Mouse (Mus musculus) hindbrain, embryonic 15.5 days (tissue): ENCODE results near the gene Zfp213. TPM values are rescaled to one million over a fixed set of nuclear protein-coding genes. Genes with fewer than 3 reads are reported as not detected.
A peak's percentile ranks its signal among the peaks of the same experiment; 100 is the strongest.
"Not testable (repeated sequence)": the region's sequence is repeated elsewhere in the genome, so short reads cannot be mapped to it uniquely, and the experiment has no call there.

ENCODE experiments used
- ATAC-seq: fragments of 200-750 bp; cut with Nextera tagmentation; 2 replicates; pipeline ENCODE4 v1.8.0; 2017; ENCODE audit warnings: low read depth, moderate number of reproducible peaks, moderate TSS enrichment; ENCODE audit not compliant: low FRiP score
- H3K27ac ChIP-seq: fragments of 300-500 bp; sonication (generic); replicated peaks from 2 replicates; pipeline ENCODE4 v1.5.1; 2015; ENCODE audit warnings: mild to moderate bottlenecking, inconsistent platforms
- H3K27me3 ChIP-seq: fragments of 300-500 bp; sonication (generic); 2 replicates; pipeline ENCODE4 v1.6.1; 2015; ENCODE audit warnings: control low read depth, inconsistent platforms
- H3K36me3 ChIP-seq: fragments of 300-500 bp; sonication (generic); 2 replicates; pipeline ENCODE4 v1.6.1; 2015; ENCODE audit warnings: control low read depth, inconsistent platforms
- H3K4me1 ChIP-seq: fragments of 300-500 bp; sonication (generic); replicated peaks from 2 replicates; pipeline ENCODE4 v1.6.1; 2015; ENCODE audit warnings: control low read depth, inconsistent platforms
- H3K4me2 ChIP-seq: fragments of 300-500 bp; sonication (generic); 2 replicates; pipeline ENCODE4 v1.6.1; 2015; ENCODE audit warnings: moderate library complexity, mild to moderate bottlenecking, inconsistent platforms
- H3K4me3 ChIP-seq: fragments of 300-500 bp; sonication (generic); 2 replicates; pipeline ENCODE4 v1.5.1; 2015; ENCODE audit warnings: mild to moderate bottlenecking, inconsistent platforms
- H3K9ac ChIP-seq: fragments of 300-500 bp; sonication (generic); 2 replicates; pipeline ENCODE4 v1.6.1; 2015; ENCODE audit warnings: inconsistent platforms
- H3K9me3 ChIP-seq: fragments of 300-500 bp; sonication (generic); 2 replicates; pipeline ENCODE4 v1.6.1; 2016; ENCODE audit warnings: control low read depth, inconsistent platforms
- WGBS: fragments of 180-500 bp; shearing (Covaris S2); methylation state at CpG from one replicate; pipeline ENCODE4 v1.1.7; 2015; 5-methylcytosine and 5-hydroxymethylcytosine counted together
- polyA plus RNA-seq: library from polyadenylated mRNA; unstranded; fragments of >200 nt; fragmentation: Nextera tagmentation; extraction: Ambion mirVana; gene quantifications from 2 replicates; pipeline ENCODE4 v1.2.1, GENCODE M21; 2015

Zfp213 gene
- polyA plus RNA-seq, 1 experiment from 2014 or later: 19.8 TPM

DNA sequence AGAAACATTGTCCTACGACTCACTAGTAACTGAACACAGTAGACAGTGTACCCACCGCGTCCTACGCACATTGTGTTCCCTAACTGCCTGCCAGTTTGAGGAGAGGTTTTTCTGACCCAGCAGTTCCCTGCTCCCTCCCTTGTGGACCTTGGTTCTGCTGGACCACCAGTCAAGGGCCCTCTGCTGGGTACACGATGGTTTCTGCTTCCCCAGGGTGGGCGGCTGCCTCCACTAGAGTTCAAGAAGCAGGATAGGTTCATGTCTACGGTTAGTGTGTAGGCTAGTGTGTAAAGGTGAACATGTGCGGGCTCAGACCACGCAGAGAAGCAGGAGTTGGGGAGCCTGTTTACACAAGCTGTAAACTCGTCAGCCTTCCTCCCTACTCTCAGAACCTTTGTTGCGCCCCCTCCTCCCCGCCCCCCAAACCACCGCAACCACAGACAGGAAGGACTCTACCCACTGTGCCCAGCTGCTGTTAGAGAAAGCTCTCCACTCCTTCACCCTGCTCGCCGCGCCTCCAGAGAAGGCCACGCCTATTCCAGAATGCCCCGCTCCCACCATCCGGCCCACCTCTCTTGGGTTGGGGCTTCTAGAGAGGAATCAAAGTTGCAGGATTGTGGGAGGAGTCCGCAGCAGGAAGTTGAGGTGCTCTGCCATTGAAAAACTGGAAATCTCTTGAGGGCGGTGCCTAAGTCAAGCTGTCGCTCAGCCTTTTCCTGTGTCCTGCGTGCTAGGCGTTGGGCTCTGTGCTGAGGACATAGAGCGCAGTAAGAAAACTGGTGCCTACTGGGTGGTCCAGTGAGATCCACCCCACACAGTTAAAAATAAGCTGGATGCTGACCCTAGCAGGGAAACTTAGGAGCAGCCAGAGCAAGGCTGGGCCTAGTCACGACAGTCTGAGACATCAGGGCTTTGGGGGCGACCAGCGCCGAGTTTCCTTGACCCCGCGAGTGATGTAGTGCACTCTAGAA, 34.8 kb upstream of the Zfp213 start, which contains the start of gene Zfp13:
Gene Zfp13, minus strand, starts transcription at position 906 of the 971 bp plus-strand sequence.
- H3K27ac ChIP-seq: peak within 1 kb of the TSS; percentile 68
- 10% methylated on average over 31 of the region's 31 CpGs for WGBS
- peak; percentile 93 for ATAC-seq

DNA sequence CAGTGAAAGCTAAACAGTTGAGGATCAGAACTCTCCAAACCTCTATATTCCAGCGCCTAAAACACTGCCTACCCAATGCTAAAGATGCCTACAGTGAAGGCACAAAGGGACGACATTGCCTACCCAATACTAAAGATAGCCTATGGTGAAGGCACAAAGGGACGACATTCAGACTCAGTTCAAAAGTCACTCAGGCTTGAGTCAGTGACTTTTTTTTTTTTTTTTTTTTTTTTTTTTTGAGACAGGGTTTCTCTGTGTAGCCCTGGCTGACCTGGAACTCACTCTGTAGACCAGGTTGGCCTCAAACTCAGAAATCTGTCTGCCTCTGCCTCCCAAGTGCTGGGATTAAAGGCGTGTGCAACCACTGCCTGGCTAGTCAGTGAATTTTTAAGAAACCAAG, 31.1 kb upstream of the Zfp213 start:
- H3K27ac ChIP-seq, H3K4me2 ChIP-seq, H3K36me3 ChIP-seq, H3K9ac ChIP-seq, H3K9me3 ChIP-seq, ATAC-seq, H3K4me3 ChIP-seq, H3K27me3 ChIP-seq: not testable (repeated sequence)
- WGBS: 71% methylated on average over 4 of the region's 4 CpGs
- peaks cover 26% of the 10 kb centered on the region for H3K4me1 ChIP-seq

More for the DNA sequence above, 34.8 kb upstream of the Zfp213 start, which contains the start of gene Zfp13:
- no peaks in the 10 kb centered on the region for H3K9me3 ChIP-seq
- H3K36me3 ChIP-seq: no peaks in the 10 kb centered on the region
- H3K4me1 ChIP-seq: peaks cover 15% of the 10 kb centered on the region
- H3K4me2 ChIP-seq: peak within 1 kb of the TSS; percentile 74
- peak within 1 kb of the TSS; percentile 44 for H3K4me3 ChIP-seq
- no peaks in the 10 kb centered on the region for H3K27me3 ChIP-seq
- peak within 1 kb of the TSS; percentile 43 for H3K9ac ChIP-seq

DNA sequence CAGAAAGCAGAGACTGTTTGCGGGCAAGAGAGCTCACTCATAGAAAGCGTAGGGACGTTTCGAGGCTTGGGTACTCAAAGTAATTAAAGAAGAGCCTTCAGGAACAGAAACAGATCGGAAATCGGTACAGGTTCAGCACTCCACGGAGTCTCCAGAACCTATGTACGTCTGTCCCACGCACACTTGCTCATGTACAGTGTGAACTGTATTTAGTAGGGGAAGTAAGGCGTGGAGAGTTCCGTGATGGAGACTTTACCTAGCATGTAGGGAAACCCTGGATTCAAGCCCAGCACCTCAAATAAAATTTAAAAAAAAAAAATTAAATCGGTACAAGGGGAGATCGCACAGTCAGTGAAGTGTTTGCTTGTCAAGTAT, 28.9 kb upstream of the Zfp213 start:
- peaks cover 12% of the 10 kb centered on the region for H3K4me1 ChIP-seq
- peak; percentile 80 for ATAC-seq

DNA sequence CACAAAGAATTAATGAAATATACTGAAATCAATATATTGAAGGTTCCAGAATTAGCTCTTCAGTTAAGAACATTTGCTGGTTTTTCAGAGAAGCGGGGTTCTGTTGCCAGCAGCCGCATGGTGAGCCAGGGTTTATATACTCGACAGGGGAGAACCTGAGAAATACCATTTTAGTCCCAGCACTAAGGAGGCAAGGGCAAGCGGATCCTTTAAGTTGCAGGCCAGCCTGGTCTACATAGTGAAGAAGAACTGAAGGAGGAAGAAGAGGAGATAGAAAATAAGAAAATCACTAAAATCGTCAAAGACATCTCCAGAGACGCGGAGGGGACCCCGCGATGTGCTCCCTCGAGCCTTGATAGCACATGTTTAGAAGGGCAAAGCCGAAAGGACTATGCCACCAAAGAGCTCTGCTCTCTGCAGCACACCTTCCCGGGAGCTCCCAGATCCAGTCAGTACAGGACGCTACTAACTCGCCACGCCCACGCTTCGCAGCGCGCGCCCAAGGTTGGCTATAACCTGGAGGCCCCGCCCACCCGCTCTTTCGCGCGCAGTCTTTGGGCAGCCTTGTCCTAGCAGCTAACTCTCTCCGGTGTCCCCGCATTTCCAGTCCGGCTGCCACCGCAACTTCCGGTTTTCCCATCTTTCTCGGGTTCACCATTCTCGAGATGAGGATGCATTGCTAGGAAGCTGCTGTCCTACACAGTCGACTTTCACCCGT, 28.3 kb upstream of the Zfp213 start:
- WGBS: 7% methylated on average over 34 of the region's 34 CpGs
- H3K27me3 ChIP-seq: no peaks in the 10 kb centered on the region
- peak overlapping the region; percentile 57 for H3K9ac ChIP-seq
- H3K4me3 ChIP-seq: peak overlapping the region; percentile 51
- H3K4me1 ChIP-seq: peaks cover 12% of the 10 kb centered on the region
- peak overlapping the region; percentile 86 for H3K4me2 ChIP-seq
- no peaks in the 10 kb centered on the region for H3K9me3 ChIP-seq
- peak; percentile 99 for ATAC-seq
- no peaks in the 10 kb centered on the region for H3K36me3 ChIP-seq
- H3K27ac ChIP-seq: peak overlapping the region; percentile 85

More for the DNA sequence above, 28.9 kb upstream of the Zfp213 start:
- WGBS: 13% methylated on average over 13 of the region's 13 CpGs
- H3K27ac ChIP-seq: peak overlapping the region; percentile 85
- peak overlapping the region; percentile 51 for H3K4me3 ChIP-seq
- H3K27me3 ChIP-seq: no peaks in the 10 kb centered on the region
- no peaks in the 10 kb centered on the region for H3K36me3 ChIP-seq
- no peaks in the 10 kb centered on the region for H3K9me3 ChIP-seq
- H3K4me2 ChIP-seq: peak overlapping the region; percentile 86
- H3K9ac ChIP-seq: peak overlapping the region; percentile 57

DNA sequence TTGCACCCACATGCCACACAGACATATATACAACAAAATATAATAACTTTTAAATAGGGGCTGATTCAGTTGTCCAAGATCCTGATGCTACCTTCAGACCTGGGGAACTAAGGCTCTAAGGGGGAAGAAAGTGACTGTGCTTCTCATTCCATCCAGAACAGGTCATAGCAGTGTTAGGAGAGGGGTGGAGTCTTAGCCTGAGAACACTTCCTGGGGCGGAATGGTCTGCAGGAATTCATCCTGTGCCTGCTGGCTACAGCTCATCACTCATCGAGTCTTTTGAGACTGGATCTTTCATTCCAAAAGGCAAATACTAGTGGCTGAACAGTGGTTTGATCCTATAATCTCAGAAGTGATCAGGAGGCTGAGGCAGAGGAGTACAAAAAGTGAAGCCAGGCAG, 23.2 kb upstream of the Zfp213 start:
- 61% methylated on average over 2 of the region's 2 CpGs for WGBS
- H3K9ac ChIP-seq: no peak overlapping the region

DNA sequence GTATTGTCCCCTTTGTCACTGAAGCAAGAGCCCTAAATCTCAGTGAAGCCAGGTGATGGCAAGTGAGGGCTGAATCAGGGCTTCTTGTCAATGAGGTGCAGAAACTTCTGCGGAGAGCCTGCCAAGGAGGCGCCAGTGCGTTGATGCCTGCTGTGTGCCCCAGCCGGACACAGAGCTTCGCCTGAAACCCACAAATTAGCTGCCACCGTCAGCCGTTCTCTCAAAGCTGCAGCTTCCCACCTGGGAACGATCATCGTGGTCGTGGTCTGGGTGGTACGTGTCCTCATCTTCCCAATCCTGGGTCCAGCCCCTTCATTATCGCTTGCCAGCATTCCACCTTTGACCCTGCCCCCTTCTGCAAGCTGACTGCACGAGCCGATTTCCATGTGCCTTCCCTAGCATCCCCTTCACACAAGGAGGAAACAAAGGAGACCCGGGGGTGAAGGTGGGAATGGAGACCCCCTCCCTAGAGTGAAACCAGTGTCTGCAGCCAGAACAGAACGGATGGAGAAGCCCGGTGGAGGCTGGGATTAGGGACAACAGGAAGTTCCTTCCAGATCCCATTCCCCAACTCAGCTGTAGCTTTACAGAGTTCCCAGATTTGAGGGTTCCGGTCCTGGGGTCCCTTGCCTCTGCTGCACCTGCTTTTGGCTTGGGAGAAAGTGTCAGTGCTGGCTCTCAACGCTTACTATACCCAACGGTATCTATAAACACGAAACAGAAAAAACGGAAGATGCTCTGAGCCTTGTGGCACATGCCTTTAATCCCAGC, 21.9 kb upstream of the Zfp213 start:
- peak overlapping the region; percentile 72 for H3K27ac ChIP-seq
- ATAC-seq: peak; percentile 92
- no peaks in the 10 kb centered on the region for H3K27me3 ChIP-seq
- peak overlapping the region; percentile 87 for H3K4me2 ChIP-seq
- H3K9me3 ChIP-seq: no peaks in the 10 kb centered on the region
- H3K4me1 ChIP-seq: peaks cover 28% of the 10 kb centered on the region
- peak overlapping the region; percentile 79 for H3K9ac ChIP-seq
- peak overlapping the region; percentile 78 for H3K4me3 ChIP-seq
- H3K36me3 ChIP-seq: peaks cover 7% of the 10 kb centered on the region
- WGBS: under 1% methylated on average over 22 of the region's 22 CpGs

More for the DNA sequence above, 23.2 kb upstream of the Zfp213 start:
- no peaks in the 10 kb centered on the region for H3K9me3 ChIP-seq
- no peak overlapping the region for H3K4me3 ChIP-seq
- H3K4me2 ChIP-seq: no peak overlapping the region
- ATAC-seq: no peak
- H3K36me3 ChIP-seq: no peaks in the 10 kb centered on the region
- no peaks in the 10 kb centered on the region for H3K27me3 ChIP-seq
- H3K4me1 ChIP-seq: peaks cover 30% of the 10 kb centered on the region
- no peak overlapping the region for H3K27ac ChIP-seq

DNA sequence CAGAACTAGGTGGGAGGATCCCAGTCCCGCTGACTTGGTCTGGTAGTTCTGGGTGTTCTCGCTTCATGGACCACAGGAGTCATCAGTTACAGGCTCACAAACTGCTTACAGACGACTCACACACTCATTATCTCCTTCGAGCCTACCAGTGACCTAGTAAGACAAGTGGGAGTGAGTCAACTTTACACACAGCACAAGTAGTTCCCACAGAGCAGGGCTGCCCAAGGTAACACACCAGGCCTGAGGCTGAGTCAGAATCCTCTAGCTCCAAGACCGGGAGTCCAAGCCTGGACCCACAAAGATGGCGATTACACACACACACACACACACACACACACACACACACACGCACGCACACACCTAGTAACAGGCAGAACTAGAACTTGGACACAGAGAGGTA, 20.7 kb upstream of the Zfp213 start:
- no peak overlapping the region for H3K27ac ChIP-seq
- 89% methylated on average over 8 of the region's 8 CpGs for WGBS
- peak overlapping the region; percentile 79; the same call in 1 of the 2 replicates for H3K9ac ChIP-seq
- H3K27me3 ChIP-seq: no peaks in the 10 kb centered on the region
- peak overlapping the region; percentile 78 for H3K4me3 ChIP-seq
- H3K36me3 ChIP-seq: peaks cover 17% of the 10 kb centered on the region
- H3K9me3 ChIP-seq: no peaks in the 10 kb centered on the region
- H3K4me2 ChIP-seq: peak overlapping the region; percentile 87
- no peak for ATAC-seq
- H3K4me1 ChIP-seq: peaks cover 28% of the 10 kb centered on the region

DNA sequence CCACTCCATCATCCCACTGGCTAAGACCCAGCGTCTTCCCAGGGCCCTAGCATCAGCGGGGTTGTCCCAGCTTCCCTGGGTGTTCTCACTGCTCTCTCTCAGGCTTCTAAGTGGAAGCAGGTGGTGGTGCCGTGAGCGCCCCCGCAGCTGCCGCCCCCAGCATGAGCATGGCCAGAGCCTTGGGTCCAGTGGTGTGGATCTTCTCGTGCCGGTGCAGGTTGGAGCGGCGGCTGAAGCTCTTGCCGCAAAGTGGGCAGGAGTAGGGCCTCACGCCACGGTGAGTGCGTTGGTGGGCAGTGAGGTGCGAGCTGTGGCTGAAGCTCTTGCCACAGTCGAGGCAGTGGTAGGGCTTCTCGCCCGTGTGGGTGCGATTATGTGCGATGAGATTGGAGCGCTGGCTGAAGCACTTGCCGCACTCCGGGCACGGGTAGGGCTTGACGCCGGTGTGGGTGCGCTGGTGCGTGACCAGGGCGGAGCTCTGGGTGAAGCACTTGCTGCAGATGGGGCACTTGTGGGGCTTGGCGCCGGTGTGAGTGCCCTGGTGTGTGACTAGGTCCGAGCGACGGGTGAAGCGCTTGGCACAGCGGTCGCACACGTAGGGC, 12.0 kb upstream of the Zfp213 start:
- Histone ChIP-seq H3K27me3 (no peaks in the 10 kb centered on the region), H3K4me2 (no peak overlapping the region), H3K9ac (no peak overlapping the region), H3K36me3 (peaks cover 69% of the 10 kb centered on the region), H3K4me1 (no peaks in the 10 kb centered on the region), H3K4me3 (no peak overlapping the region), H3K27ac (no peak overlapping the region), H3K9me3 (no peaks in the 10 kb centered on the region)
- ATAC-seq: no peak
- WGBS: 95% methylated on average over 38 of the region's 38 CpGs

DNA sequence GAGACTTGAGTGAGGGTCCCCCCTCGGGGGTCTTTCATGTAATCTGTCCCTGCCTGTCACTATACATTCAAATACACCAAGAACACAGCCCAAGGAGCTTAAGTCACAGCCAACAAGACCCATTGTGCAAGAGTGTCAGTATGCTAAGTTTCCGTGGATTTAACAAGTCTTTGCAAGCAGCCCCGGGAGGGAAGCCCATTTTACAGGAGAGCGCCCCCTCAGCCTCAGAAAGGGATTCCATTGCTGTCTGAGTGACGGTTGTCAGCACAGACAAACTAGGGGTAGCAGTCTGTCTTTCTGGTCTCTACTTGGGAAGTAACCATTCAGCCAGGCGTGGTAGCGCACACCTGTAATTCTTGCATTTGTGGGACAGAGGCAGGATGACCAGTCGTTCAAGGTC, 10.1 kb upstream of the Zfp213 start:
- Histone ChIP-seq H3K4me2 (no peak overlapping the region), H3K4me3 (no peak overlapping the region), H3K36me3 (peaks cover 51% of the 10 kb centered on the region), H3K4me1 (no peaks in the 10 kb centered on the region), H3K27ac (no peak overlapping the region), H3K9ac (no peak overlapping the region), H3K27me3 (no peaks in the 10 kb centered on the region), H3K9me3 (no peaks in the 10 kb centered on the region)
- no peak for ATAC-seq
- 92% methylated on average over 8 of the region's 8 CpGs for WGBS

DNA sequence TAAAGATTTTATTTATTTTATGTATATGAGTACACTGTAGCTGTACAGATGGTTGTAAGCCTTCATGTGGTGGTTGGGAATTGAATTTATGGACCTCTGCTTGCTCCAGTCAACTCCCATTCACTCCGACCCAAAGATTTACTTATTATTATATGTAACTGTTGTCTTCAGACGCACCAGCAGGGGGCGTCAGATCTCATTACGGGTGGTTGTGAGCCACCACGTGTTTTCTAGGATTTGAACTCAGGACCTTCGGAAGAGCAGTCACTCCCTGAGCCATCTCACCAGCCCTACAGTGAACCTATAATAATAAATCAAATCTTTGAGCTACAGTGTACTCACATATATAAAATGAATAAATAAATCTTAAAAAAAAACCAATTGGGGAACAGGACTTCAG, 8.0 kb upstream of the Zfp213 start:
- ATAC-seq: no peak
- Histone ChIP-seq H3K4me2 (no peak overlapping the region), H3K9ac (no peak overlapping the region), H3K27ac (no peak overlapping the region), H3K27me3 (no peaks in the 10 kb centered on the region), H3K9me3 (no peaks in the 10 kb centered on the region), H3K4me1 (no peaks in the 10 kb centered on the region), H3K36me3 (peaks cover 33% of the 10 kb centered on the region), H3K4me3 (no peak overlapping the region)
- WGBS: 78% methylated on average over 6 of the region's 6 CpGs

DNA sequence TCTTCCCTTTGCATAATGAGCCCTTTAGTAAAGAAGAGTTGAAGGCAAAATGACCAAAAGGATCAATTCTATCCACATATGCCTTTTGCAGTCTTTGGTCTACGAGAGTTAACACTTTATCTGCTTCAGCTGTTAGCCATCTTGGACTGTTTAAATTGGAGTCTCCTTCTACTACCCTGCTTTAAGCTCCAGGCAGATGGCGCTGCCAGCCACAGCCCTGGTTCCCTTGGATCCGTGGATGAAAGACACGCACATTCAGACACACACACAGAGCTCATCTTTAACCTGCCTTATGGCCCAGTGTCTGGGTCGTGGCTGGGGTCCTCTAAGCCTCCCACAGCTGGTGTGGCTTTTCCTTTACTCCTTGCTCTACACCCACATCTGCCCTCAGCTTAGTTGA, 7.0 kb upstream of the Zfp213 start:
- H3K4me1 ChIP-seq: no peaks in the 10 kb centered on the region
- peaks cover 23% of the 10 kb centered on the region for H3K36me3 ChIP-seq
- no peak overlapping the region for H3K9ac ChIP-seq
- 0 out of 2 replicates have a peak, but pooled peaks have one; percentile 10 for ATAC-seq
- H3K9me3 ChIP-seq: no peaks in the 10 kb centered on the region
- no peaks in the 10 kb centered on the region for H3K27me3 ChIP-seq
- H3K27ac ChIP-seq: no peak overlapping the region
- no peak overlapping the region for H3K4me2 ChIP-seq
- WGBS: 24% methylated on average over 5 of the region's 5 CpGs
- no peak overlapping the region for H3K4me3 ChIP-seq
